Mouse (Mus musculus) stomach, postnatal 0 days (tissue): ENCODE data around the gene Stat6.

ENCODE experiments used
- CTCF ChIP-seq: IDR thresholded peaks from 2 replicates; pipeline ENCODE4 v1.5.1; 2016; ENCODE audit warnings: antibody characterized with exemption, low read depth, mild to moderate bottlenecking, moderate library complexity
- EP300 ChIP-seq: optimal IDR thresholded peaks from 2 replicates; pipeline ENCODE3; 2016; ENCODE audit warnings: antibody characterized with exemption

GRCm38 (mm10) chr10:127674046-127674655, 31.4 kb downstream of the Stat6 start:
- TF ChIP-seq CTCF: no peak
- no peak for TF ChIP-seq EP300
